Mouse (Mus musculus) granulocyte monocyte progenitor cell, adult 5-6 weeks (primary cell): ENCODE measurements at regions not wholly inside any gene's neighbourhood (a gene's known extent, or its start where the extent isn't known, plus 50 kb on each side); places are given as distances from the start of the nearest gene placed in this dataset.

Experiments used
- ATAC-seq: replicated peaks from 2 replicates; pipeline ENCODE4 v1.8.0; 2016; ENCODE audit warnings: mild to moderate bottlenecking, moderate TSS enrichment, inconsistent platforms; ENCODE audit not compliant: poor library complexity, severe bottlenecking

- no peak for ATAC-seq
Observed at GRCm38 (mm10) chr13:60355707-60356490, 178.7 kb upstream of the Gas1 start.

- ATAC-seq, result no peak
Observed at GRCm38 (mm10) chr13:60358408-60359060, 181.4 kb upstream of the Gas1 start.

- no peak for ATAC-seq
Observed at GRCm38 (mm10) chr13:60364778-60365672, 187.9 kb upstream of the Gas1 start.

GRCm38 (mm10) chr13:60369216-60369615, 192.1 kb upstream of the Gas1 start:
- no peak for ATAC-seq

GRCm38 (mm10) chr13:60371656-60372055, 194.5 kb upstream of the Gas1 start:
- ATAC-seq, result no peak

GRCm38 (mm10) chr13:60376705-60377104, 199.5 kb upstream of the Gas1 start:
- ATAC-seq, result no peak

- ATAC-seq, result no peak
Observed at GRCm38 (mm10) chr13:60382855-60383254, 205.7 kb upstream of the Gas1 start.

GRCm38 (mm10) chr13:60398836-60399235, 202.9 kb upstream of the Dapk1 start:
- ATAC-seq, result no peak

GRCm38 (mm10) chr13:60400764-60401487, 200.8 kb upstream of the Dapk1 start:
- ATAC-seq, result no peak

- ATAC-seq, result no peak
Observed at GRCm38 (mm10) chr13:60403471-60403870, 198.3 kb upstream of the Dapk1 start.

GRCm38 (mm10) chr13:60407344-60407743, 194.4 kb upstream of the Dapk1 start:
- ATAC-seq, result no peak

- ATAC-seq, result no peak
Observed at GRCm38 (mm10) chr13:60409706-60410502, 191.8 kb upstream of the Dapk1 start.

- no peak for ATAC-seq
Observed at GRCm38 (mm10) chr13:60416024-60416423, 185.7 kb upstream of the Dapk1 start.

GRCm38 (mm10) chr13:60417015-60417414, 184.7 kb upstream of the Dapk1 start:
- ATAC-seq, result no peak

- ATAC-seq, result no peak
Observed at GRCm38 (mm10) chr13:60417436-60418158, 184.2 kb upstream of the Dapk1 start.

- no peak for ATAC-seq
Observed at GRCm38 (mm10) chr13:60420386-60420785, 181.4 kb upstream of the Dapk1 start.

- no peak for ATAC-seq
Observed at GRCm38 (mm10) chr13:60420842-60421696, 180.7 kb upstream of the Dapk1 start.

GRCm38 (mm10) chr13:60424267-60424666, 177.5 kb upstream of the Dapk1 start:
- no peak for ATAC-seq
